Mouse (Mus musculus): Measurements from ENCODE around the gene Mafk. TPM values are rescaled to one million over a fixed set of nuclear protein-coding genes. Genes with fewer than 3 reads are reported as not detected.
"Not testable (repeated sequence)": the region's sequence is repeated elsewhere in the genome, so short reads cannot be mapped to it uniquely, and the experiment has no call there.

The Mafk gene
- polyA plus RNA-seq (2014; fragmentation: Nextera tagmentation; extraction: Ambion mirVana), result 7.0 and 8.3 TPM in 2 replicates

DNA sequence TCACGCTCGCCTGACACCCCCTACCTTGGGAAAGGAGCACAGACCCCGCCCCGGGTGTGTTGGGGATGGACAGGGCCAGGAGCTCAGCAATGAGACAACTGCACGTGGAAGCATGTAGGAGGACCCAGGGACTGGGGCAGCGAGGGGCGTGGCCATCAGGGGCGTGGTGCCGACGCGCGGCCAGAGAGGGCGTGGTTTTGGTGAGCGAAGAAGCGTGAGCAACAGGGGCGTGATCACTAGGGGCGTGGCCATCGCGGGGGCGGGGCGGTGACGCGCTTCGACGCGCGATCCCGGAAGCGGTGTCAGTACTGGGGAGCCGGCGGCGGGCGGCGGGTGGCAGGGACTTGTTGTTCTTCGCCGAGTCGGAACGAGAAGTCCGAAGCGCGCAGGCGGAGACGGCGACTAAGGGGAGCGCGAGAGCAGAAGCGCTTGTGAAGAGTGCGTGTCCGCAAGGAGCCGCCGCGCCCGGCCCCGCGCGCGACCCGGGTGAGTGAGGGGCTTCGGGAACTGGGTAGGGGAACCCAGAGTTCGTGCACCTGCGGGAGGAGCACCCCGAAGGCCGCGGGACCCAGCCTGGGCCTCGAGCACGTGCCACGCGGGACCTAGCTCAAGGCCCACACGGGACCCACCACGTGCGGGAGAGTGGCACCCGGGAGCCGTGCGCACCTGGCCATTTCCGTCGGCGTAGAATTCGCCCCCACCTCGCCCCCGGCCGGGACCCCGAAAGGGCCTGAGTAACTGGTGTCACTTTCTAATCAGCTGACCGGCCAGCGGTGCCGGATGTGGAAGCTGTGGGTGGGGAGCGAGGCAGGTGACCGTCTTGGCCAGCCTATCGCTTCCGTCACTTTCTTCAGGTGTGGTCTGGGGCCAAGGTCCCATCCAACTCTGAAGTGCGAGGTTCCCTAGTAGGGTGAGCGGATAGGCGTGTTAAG, at the start of gene Mafk:
Gene Mafk, plus strand, starts transcription at position 287 of the 932 bp plus-strand sequence.
- H3K27me3 ChIP-seq (ENCODE audit: control insufficient read depth, insufficient read depth, low read length), result no peaks in the 10 kb centered on the region
- H3K27ac ChIP-seq (ENCODE audit: low read depth, low read length), result no peak within 1 kb of the TSS
- peak within 1 kb of the TSS; percentile 46 for H3K4me3 ChIP-seq (ENCODE audit: low read depth, low read length)
- H3K4me1 ChIP-seq (ENCODE audit: control insufficient read depth, insufficient read depth, low read length), result peaks cover 13% of the 10 kb centered on the region
- no peaks in the 10 kb centered on the region for H3K9me3 ChIP-seq (ENCODE audit: control insufficient read depth, low read length)
- ATAC-seq (ENCODE audit: insufficient read depth, low FRiP score, low TSS enrichment) (peak; percentile 87), DNase-seq (ENCODE audit: low spot score) (peak; percentile 98)
- peak within 1 kb of the TSS; percentile 30 for H3K9ac ChIP-seq (ENCODE audit: low read length)
- under 1% methylated on average over 91 of the region's 92 CpGs for WGBS
- H3K36me3 ChIP-seq (ENCODE audit: control insufficient read depth, insufficient read depth, low read length), result no peaks in the 10 kb centered on the region
- peak within 1 kb of the TSS; percentile 86 for H3K4me2 ChIP-seq (ENCODE audit: low read depth)

DNA sequence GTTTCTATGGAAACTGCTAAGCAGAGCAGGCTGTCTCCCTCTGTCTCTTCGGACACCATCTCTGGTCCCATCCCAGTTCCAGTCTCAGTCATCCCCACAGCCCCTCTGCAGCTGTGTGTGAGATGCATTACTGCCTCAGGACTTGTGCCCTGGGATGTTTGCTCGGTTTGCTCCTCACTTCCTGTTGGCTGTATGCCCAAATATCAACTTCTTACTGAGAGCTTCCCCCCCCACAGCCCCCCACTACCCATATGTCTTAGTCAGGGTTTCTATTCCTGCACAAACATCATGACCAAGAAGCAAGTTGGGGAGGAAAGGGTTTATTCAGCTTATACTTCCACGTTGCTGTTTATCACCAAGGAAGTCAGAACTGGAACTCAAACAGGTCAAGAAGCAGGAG, 48.7 kb upstream of the Mafk start:
- not testable (repeated sequence) for ATAC-seq (ENCODE audit: insufficient read depth, low FRiP score, low TSS enrichment); H3K4me2 ChIP-seq (ENCODE audit: low read depth); H3K9me3 ChIP-seq (ENCODE audit: control insufficient read depth, low read length); DNase-seq (ENCODE audit: low spot score); H3K27ac ChIP-seq (ENCODE audit: low read depth, low read length); H3K4me3 ChIP-seq (ENCODE audit: low read depth, low read length); H3K9ac ChIP-seq (ENCODE audit: low read length); H3K27me3 ChIP-seq (ENCODE audit: control insufficient read depth, insufficient read depth, low read length); H3K36me3 ChIP-seq (ENCODE audit: control insufficient read depth, insufficient read depth, low read length); H3K4me1 ChIP-seq (ENCODE audit: control insufficient read depth, insufficient read depth, low read length)
- WGBS, result 56% methylated on average over 3 of the region's 3 CpGs

- no peaks in the 10 kb centered on the region for H3K4me1 ChIP-seq (ENCODE audit: control insufficient read depth, insufficient read depth, low read length)
- 9% methylated on average over 3 of the region's 3 CpGs for WGBS
- no peak for ATAC-seq (ENCODE audit: insufficient read depth, low FRiP score, low TSS enrichment)
- H3K36me3 ChIP-seq (ENCODE audit: control insufficient read depth, insufficient read depth, low read length), result no peaks in the 10 kb centered on the region
- peak; percentile 59 for DNase-seq (ENCODE audit: low spot score)
- H3K27me3 ChIP-seq (ENCODE audit: control insufficient read depth, insufficient read depth, low read length), result no peaks in the 10 kb centered on the region
- no peak overlapping the region for H3K27ac ChIP-seq (ENCODE audit: low read depth, low read length)
- H3K9ac ChIP-seq (ENCODE audit: low read length), result no peak overlapping the region
- no peaks in the 10 kb centered on the region for H3K9me3 ChIP-seq (ENCODE audit: control insufficient read depth, low read length)
- no peak overlapping the region for H3K4me3 ChIP-seq (ENCODE audit: low read depth, low read length)
- H3K4me2 ChIP-seq (ENCODE audit: low read depth), result no peak overlapping the region
These were observed 45.5 kb upstream of the Mafk start for GRCm38 (mm10) chr5:139745771-139746170.

DNA sequence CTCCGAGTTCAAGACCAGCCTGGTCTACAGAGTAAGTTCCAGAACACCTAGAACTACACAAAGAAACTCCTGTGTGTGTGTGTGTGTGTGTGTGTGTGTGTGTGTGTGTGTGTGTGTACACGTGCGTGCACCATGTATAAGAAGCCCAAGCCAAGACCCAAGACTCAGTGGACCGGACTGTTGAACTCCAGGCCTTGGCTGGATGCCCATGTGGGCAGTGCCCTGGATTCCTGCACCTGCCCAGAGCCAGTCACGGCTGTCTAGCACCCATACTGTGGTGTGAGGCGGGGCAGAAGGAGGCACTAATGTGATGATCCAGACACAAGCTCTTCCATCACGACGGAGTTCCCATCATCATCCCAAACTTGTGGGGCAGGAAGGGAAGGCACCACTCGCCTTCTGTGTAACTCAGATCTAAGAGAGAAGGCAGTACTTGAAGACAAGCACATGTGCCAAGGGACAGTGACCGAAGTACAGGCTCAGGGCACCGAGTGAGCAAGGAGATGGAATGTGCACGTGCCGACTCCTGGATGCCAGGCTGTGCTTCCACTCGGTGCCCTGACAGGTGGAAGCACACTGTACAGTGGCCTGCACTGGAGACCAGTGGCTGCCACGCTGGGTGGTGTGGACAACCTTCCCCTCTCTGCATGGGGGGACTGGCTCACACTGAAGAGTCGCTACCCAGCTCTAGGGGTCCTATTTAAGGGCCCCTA, 41.7 kb upstream of the Mafk start:
- H3K27ac ChIP-seq (ENCODE audit: low read depth, low read length), result no peak overlapping the region
- DNase-seq (ENCODE audit: low spot score), result no peak
- H3K9me3 ChIP-seq (ENCODE audit: control insufficient read depth, low read length), result no peaks in the 10 kb centered on the region
- H3K27me3 ChIP-seq (ENCODE audit: control insufficient read depth, insufficient read depth, low read length), result no peaks in the 10 kb centered on the region
- 85% methylated on average over 16 of the region's 16 CpGs for whole genome bisulfite sequencing
- no peak overlapping the region for H3K4me2 ChIP-seq (ENCODE audit: low read depth)
- H3K9ac ChIP-seq (ENCODE audit: low read length), result no peak overlapping the region
- ATAC-seq (ENCODE audit: insufficient read depth, low FRiP score, low TSS enrichment), result no peak
- no peak overlapping the region for H3K4me3 ChIP-seq (ENCODE audit: low read depth, low read length)
- no peaks in the 10 kb centered on the region for H3K4me1 ChIP-seq (ENCODE audit: control insufficient read depth, insufficient read depth, low read length)
- peaks cover 8% of the 10 kb centered on the region for H3K36me3 ChIP-seq (ENCODE audit: control insufficient read depth, insufficient read depth, low read length)

DNA sequence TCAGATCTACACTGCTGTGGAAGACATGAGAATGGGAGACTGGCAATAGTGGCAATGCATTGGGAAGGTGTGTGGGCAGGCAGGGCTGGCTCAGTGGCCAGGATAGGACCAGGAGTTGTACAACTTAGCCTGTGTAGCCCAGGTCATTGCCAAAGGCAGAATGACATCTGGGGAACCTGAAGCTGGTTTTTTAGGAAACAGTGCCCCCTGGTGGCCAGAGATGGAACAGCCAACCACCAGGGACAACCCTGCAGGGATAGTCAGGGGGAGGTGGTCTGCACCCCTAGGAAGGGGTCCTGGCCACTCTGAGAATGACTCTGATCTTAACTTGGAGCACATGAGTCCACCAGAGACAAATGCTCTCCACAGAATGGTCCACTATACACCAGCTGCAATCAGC, 40.8 kb upstream of the Mafk start:
- Histone ChIP-seq H3K4me3 (ENCODE audit: low read depth, low read length) (no peak overlapping the region), H3K9me3 (ENCODE audit: control insufficient read depth, low read length) (no peaks in the 10 kb centered on the region), H3K4me2 (ENCODE audit: low read depth) (no peak overlapping the region), H3K27ac (ENCODE audit: low read depth, low read length) (no peak overlapping the region), H3K9ac (ENCODE audit: low read length) (no peak overlapping the region), H3K4me1 (ENCODE audit: control insufficient read depth, insufficient read depth, low read length) (no peaks in the 10 kb centered on the region), H3K27me3 (ENCODE audit: control insufficient read depth, insufficient read depth, low read length) (no peaks in the 10 kb centered on the region), H3K36me3 (ENCODE audit: control insufficient read depth, insufficient read depth, low read length) (peaks cover 12% of the 10 kb centered on the region)
- ATAC-seq (ENCODE audit: insufficient read depth, low FRiP score, low TSS enrichment) (peak; percentile 24; the same call in 1 of the 2 replicates), DNase-seq (ENCODE audit: low spot score) (peak; percentile 75)

GRCm38 (mm10) chr5:139754753-139755152, 36.6 kb upstream of the Mafk start:
- Histone ChIP-seq H3K36me3 (ENCODE audit: control insufficient read depth, insufficient read depth, low read length) (peaks cover 28% of the 10 kb centered on the region), H3K27me3 (ENCODE audit: control insufficient read depth, insufficient read depth, low read length) (no peaks in the 10 kb centered on the region), H3K9ac (ENCODE audit: low read length) (no peak overlapping the region), H3K4me3 (ENCODE audit: low read depth, low read length) (no peak overlapping the region), H3K9me3 (ENCODE audit: control insufficient read depth, low read length) (no peaks in the 10 kb centered on the region), H3K4me2 (ENCODE audit: low read depth) (no peak overlapping the region), H3K4me1 (ENCODE audit: control insufficient read depth, insufficient read depth, low read length) (no peaks in the 10 kb centered on the region), H3K27ac (ENCODE audit: low read depth, low read length) (no peak overlapping the region)
- DNase-seq (ENCODE audit: low spot score) (peak; percentile 66), ATAC-seq (ENCODE audit: insufficient read depth, low FRiP score, low TSS enrichment) (no peak)
- 34% methylated on average over 12 of the region's 12 CpGs for WGBS

DNA sequence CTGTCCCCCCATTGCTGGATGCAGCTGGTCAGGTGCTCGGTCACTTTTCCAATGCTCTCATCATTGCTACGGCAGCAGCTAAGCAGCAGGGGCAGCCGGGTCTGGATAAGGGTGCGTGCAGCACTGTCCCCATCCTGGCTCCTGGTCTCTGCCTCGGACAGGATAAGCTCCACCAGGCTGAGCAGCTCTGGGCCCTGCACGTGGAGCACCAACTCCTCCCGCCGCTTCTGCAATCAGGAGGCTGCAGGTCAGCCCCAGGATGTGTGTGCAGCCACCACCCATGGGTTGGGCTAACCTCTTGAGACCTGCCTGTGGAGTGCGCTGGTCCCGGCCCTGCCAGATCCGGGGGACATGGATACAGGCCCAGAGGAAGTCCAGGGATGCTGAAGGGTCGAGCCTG, 35.2 kb upstream of the Mafk start:
- Histone ChIP-seq H3K4me2 (ENCODE audit: low read depth) (no peak overlapping the region), H3K36me3 (ENCODE audit: control insufficient read depth, insufficient read depth, low read length) (peaks cover 39% of the 10 kb centered on the region), H3K4me1 (ENCODE audit: control insufficient read depth, insufficient read depth, low read length) (no peaks in the 10 kb centered on the region), H3K27me3 (ENCODE audit: control insufficient read depth, insufficient read depth, low read length) (no peaks in the 10 kb centered on the region), H3K27ac (ENCODE audit: low read depth, low read length) (no peak overlapping the region), H3K9ac (ENCODE audit: low read length) (no peak overlapping the region), H3K4me3 (ENCODE audit: low read depth, low read length) (no peak overlapping the region), H3K9me3 (ENCODE audit: control insufficient read depth, low read length) (no peaks in the 10 kb centered on the region)
- ATAC-seq (ENCODE audit: insufficient read depth, low FRiP score, low TSS enrichment), result no peak
- WGBS, result 92% methylated on average over 12 of the region's 12 CpGs
- no peak for DNase-seq (ENCODE audit: low spot score)

GRCm38 (mm10) chr5:139756586-139756985, 34.7 kb upstream of the Mafk start:
- Histone ChIP-seq H3K4me1 (ENCODE audit: control insufficient read depth, insufficient read depth, low read length) (no peaks in the 10 kb centered on the region), H3K9me3 (ENCODE audit: control insufficient read depth, low read length) (no peaks in the 10 kb centered on the region), H3K4me3 (ENCODE audit: low read depth, low read length) (no peak overlapping the region), H3K36me3 (ENCODE audit: control insufficient read depth, insufficient read depth, low read length) (peaks cover 36% of the 10 kb centered on the region), H3K9ac (ENCODE audit: low read length) (no peak overlapping the region), H3K4me2 (ENCODE audit: low read depth) (no peak overlapping the region), H3K27me3 (ENCODE audit: control insufficient read depth, insufficient read depth, low read length) (no peaks in the 10 kb centered on the region), H3K27ac (ENCODE audit: low read depth, low read length) (no peak overlapping the region)
- ATAC-seq (ENCODE audit: insufficient read depth, low FRiP score, low TSS enrichment), result no peak
- no peak for DNase-seq (ENCODE audit: low spot score)
- 95% methylated on average over 2 of the region's 2 CpGs for WGBS

All from neural tube, embryonic 11.5 days (tissue).